Mouse (Mus musculus): ENCODE results near the gene Ndufaf8. TPM values are rescaled to one million over a fixed set of nuclear protein-coding genes. Genes with fewer than 3 reads are reported as not detected.

The Ndufaf8 gene
- polyA plus RNA-seq, 1 experiment from 2014 or later = 61.2 TPM

DNA sequence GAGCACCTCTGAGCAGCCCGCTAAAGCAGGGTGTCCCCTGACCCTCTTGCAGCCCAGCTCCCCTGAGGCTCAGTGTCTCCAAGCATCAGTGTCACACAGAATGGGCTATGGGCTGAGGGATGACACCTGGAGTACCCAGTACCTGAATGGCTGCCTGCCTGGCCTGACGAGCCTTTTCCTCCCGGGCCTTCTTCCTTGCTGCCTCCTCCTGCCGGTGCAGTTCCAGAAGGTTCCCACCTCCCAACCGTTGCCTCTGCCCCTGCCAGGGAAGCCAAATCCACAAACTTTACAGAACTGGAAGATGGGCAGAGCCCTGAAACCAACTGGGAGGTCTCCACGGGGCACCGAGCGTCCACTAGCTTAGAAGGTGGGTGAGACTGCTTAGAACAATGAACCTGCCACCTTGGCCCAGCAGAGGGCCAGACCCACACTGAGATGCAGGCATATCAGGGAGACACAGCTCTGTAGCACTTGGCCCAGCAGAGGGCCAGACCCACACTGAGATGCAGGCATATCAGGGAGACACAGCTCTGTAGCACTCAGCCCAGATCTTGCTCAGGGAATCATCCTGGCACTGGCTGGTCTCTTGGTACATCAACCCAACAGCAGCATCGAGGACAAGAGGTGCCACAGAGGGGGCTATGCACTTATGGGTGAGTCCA, 25.6 kb upstream of the Ndufaf8 start:
- ATAC-seq (ENCODE audit: low FRiP score, low TSS enrichment) (no peak), DNase-seq (no peak)
- no peaks in the 10 kb centered on the region for H3K4me1 ChIP-seq (ENCODE audit: control insufficient read depth, insufficient read depth, low read length)
- no peak overlapping the region for H3K4me2 ChIP-seq (ENCODE audit: low read length)
- no peak overlapping the region for H3K4me3 ChIP-seq (replicated peaks; ENCODE audit: low read depth, low read length)
- H3K27me3 ChIP-seq (ENCODE audit: control insufficient read depth, insufficient read depth, low read length) = no peaks in the 10 kb centered on the region
- H3K27ac ChIP-seq (replicated peaks; ENCODE audit: low read depth, low read length) = no peak overlapping the region
- 87% methylated on average over 9 of the region's 9 CpGs for WGBS
- no peaks in the 10 kb centered on the region for H3K9me3 ChIP-seq (ENCODE audit: control insufficient read depth, low read length)
- H3K9ac ChIP-seq (replicated peaks; ENCODE audit: low read length) = no peak overlapping the region
- H3K36me3 ChIP-seq (ENCODE audit: control insufficient read depth, insufficient read depth, low read length) = peaks cover 100% of the 10 kb centered on the region

DNA sequence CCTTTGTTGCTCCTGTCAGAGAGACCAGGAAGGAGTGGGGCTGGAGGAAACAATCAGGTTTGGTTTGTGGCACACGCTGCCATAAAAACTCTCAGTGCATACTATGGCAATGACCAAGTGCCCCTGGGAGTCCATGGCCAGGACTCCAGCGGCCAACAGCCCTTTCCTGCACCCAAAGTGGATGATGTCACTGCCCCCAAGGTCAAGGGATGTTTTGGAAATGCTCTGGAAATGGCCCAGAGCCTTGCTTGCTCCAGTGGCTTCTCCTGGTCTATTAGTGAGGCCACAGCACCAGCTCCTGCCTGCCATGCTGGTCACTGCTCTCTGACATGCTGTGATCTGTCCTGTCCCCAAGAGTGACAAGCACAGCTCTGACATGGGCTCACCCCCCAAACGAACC, 22.5 kb upstream of the Ndufaf8 start:
- DNase-seq (no peak), ATAC-seq (ENCODE audit: low FRiP score, low TSS enrichment) (no peak)
- Histone ChIP-seq H3K27me3 (ENCODE audit: control insufficient read depth, insufficient read depth, low read length) (no peaks in the 10 kb centered on the region), H3K4me3 (replicated peaks; ENCODE audit: low read depth, low read length) (no peak overlapping the region), H3K4me1 (ENCODE audit: control insufficient read depth, insufficient read depth, low read length) (no peaks in the 10 kb centered on the region), H3K9ac (replicated peaks; ENCODE audit: low read length) (no peak overlapping the region), H3K27ac (replicated peaks; ENCODE audit: low read depth, low read length) (no peak overlapping the region), H3K36me3 (ENCODE audit: control insufficient read depth, insufficient read depth, low read length) (peaks cover 95% of the 10 kb centered on the region), H3K4me2 (ENCODE audit: low read length) (no peak overlapping the region), H3K9me3 (ENCODE audit: control insufficient read depth, low read length) (no peaks in the 10 kb centered on the region)
- WGBS = 92% methylated on average over 3 of the region's 3 CpGs

DNA sequence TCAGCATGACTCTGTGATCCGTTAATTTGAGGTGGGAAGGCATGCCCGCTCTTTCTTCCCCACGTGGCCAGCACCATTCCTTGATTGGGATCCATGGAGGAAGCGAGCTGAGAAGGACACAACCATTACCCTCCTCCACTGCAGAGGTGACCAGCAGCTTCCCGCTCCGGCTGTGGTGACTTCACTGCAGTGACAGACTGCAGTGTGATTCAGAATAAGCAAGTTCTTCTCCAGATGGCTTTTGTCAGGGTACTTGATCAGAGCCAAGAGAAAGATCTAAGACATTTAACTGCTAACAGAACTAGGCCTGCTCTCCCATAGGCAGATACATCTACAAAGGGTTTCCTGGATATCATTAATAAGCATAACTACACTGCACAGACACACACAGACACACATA, 18.4 kb upstream of the Ndufaf8 start:
- WGBS = 94% methylated on average over 6 of the region's 6 CpGs
- H3K36me3 ChIP-seq (ENCODE audit: control insufficient read depth, insufficient read depth, low read length) = peaks cover 77% of the 10 kb centered on the region

DNA sequence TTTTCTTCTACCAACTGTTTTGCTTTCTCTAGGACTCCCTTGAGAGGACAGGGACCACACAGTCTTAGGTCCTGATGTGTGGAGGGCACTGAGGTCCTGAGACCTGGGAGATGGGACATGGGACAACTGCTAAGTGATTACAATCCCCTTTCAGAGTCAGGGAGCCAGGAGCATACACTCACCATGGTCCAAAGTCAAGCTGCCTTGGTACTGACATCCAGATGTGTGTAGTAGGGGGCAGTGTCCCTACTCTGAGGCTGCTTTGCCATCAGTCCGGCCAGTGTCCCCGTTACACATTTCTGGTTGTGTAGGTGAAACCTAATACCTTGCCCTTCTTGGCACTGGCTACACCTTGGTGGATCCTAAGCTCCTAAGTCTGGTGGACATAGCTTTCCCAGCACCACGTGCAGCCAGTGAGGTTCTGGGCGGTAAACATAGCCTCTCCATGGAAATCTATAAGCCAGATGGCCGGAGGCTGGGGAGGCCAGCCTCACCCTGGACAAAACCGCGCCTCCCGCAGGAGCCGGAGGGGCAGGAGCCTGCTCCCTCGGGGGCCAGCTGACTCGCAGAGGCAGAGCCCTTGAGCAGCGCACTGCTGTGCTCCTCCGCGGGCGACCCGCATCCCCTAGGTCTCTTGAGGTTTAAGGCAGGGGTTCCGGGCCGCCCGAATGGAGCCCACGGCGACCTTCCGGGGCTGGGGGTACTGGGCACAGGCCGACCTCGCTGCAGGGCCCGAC, 12.7 kb upstream of the Ndufaf8 start:
- Histone ChIP-seq H3K4me1 (ENCODE audit: control insufficient read depth, insufficient read depth, low read length) (peaks cover 13% of the 10 kb centered on the region), H3K27me3 (ENCODE audit: control insufficient read depth, insufficient read depth, low read length) (no peaks in the 10 kb centered on the region), H3K36me3 (ENCODE audit: control insufficient read depth, insufficient read depth, low read length) (peaks cover 33% of the 10 kb centered on the region), H3K27ac (replicated peaks; ENCODE audit: low read depth, low read length) (peak overlapping the region; percentile 86), H3K9ac (replicated peaks; ENCODE audit: low read length) (peak overlapping the region; percentile 96), H3K4me3 (replicated peaks; ENCODE audit: low read depth, low read length) (peak overlapping the region; percentile 99), H3K4me2 (ENCODE audit: low read length) (peak overlapping the region; percentile 92), H3K9me3 (ENCODE audit: control insufficient read depth, low read length) (no peaks in the 10 kb centered on the region)
- ATAC-seq (ENCODE audit: low FRiP score, low TSS enrichment) (peak; percentile 21), DNase-seq (peak; percentile 62)
- WGBS = under 1% methylated on average over 25 of the region's 25 CpGs

More for the DNA sequence above, 18.4 kb upstream of the Ndufaf8 start:
- DNase-seq (no peak), ATAC-seq (ENCODE audit: low FRiP score, low TSS enrichment) (no peak)
- Histone ChIP-seq H3K9me3 (ENCODE audit: control insufficient read depth, low read length) (no peaks in the 10 kb centered on the region), H3K9ac (replicated peaks; ENCODE audit: low read length) (no peak overlapping the region), H3K4me2 (ENCODE audit: low read length) (no peak overlapping the region), H3K27me3 (ENCODE audit: control insufficient read depth, insufficient read depth, low read length) (no peaks in the 10 kb centered on the region), H3K27ac (replicated peaks; ENCODE audit: low read depth, low read length) (no peak overlapping the region), H3K4me3 (replicated peaks; ENCODE audit: low read depth, low read length) (no peak overlapping the region), H3K4me1 (ENCODE audit: control insufficient read depth, insufficient read depth, low read length) (peaks cover 4% of the 10 kb centered on the region; the same call in 1 of the 2 replicates)

DNA sequence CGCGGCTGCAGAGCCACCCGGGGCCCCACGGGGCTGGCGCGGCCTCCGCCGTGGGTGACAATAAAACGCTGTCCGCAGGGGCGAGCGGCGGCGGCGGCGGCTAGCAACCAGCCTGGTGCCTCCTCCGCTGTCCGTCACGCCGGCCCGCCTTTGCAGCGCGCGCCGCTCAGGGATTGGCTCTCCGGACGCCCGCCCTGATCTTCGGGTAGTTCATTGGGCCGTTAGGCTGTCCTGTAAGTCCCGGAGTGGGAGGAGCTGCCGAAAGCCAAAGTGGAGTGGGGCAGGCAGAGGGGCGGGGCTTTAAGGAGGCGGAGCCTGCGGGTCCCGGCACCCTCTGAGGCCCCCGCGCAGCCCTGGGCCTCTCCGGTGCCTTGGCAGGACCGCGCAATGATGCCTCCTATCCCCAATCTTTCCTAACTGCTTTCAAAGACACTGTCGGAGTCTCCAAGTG, 12.0 kb upstream of the Ndufaf8 start, which contains the start of gene Cep131:
TSS of gene Cep131 (minus strand) at position 126 of the 451 bp plus-strand sequence.
- peak; percentile 98 for DNase-seq
- Histone ChIP-seq H3K4me3 (replicated peaks; ENCODE audit: low read depth, low read length) (peak within 1 kb of the TSS; percentile 99), H3K4me1 (ENCODE audit: control insufficient read depth, insufficient read depth, low read length) (peaks cover 13% of the 10 kb centered on the region), H3K9ac (replicated peaks; ENCODE audit: low read length) (peak within 1 kb of the TSS; percentile 96), H3K27ac (replicated peaks; ENCODE audit: low read depth, low read length) (peak within 1 kb of the TSS; percentile 86), H3K4me2 (ENCODE audit: low read length) (peak within 1 kb of the TSS; percentile 92), H3K27me3 (ENCODE audit: control insufficient read depth, insufficient read depth, low read length) (no peaks in the 10 kb centered on the region), H3K36me3 (ENCODE audit: control insufficient read depth, insufficient read depth, low read length) (peaks cover 37% of the 10 kb centered on the region), H3K9me3 (ENCODE audit: control insufficient read depth, low read length) (no peaks in the 10 kb centered on the region)
- ATAC-seq (ENCODE audit: low FRiP score, low TSS enrichment) = peak; percentile 98
- under 1% methylated on average over 40 of the region's 42 CpGs for WGBS

DNA sequence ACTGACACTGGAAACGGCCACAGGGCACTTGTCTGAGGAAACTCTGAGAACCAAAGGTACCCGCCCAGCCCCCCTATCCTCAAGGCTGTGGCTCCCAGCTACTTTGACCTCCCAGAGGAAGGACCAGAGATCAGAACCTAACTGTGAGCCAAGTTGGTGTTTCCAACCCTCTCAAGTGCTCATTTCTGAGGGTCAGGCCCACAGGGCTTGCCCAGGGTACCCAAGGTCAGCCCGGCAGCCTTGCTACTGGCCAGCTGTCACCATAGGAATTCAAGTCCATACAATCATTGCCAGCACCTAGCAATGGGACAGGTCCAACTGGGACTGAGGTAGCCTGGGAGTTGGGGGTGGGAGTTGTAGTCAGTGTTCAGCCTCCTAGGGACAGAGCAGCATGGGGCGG, 8.1 kb upstream of the Ndufaf8 start:
- Histone ChIP-seq H3K27me3 (ENCODE audit: control insufficient read depth, insufficient read depth, low read length) (no peaks in the 10 kb centered on the region), H3K4me2 (ENCODE audit: low read length) (no peak overlapping the region), H3K4me1 (ENCODE audit: control insufficient read depth, insufficient read depth, low read length) (peaks cover 5% of the 10 kb centered on the region), H3K9me3 (ENCODE audit: control insufficient read depth, low read length) (no peaks in the 10 kb centered on the region), H3K4me3 (replicated peaks; ENCODE audit: low read depth, low read length) (no peak overlapping the region), H3K27ac (replicated peaks; ENCODE audit: low read depth, low read length) (no peak overlapping the region), H3K36me3 (ENCODE audit: control insufficient read depth, insufficient read depth, low read length) (peaks cover 56% of the 10 kb centered on the region), H3K9ac (replicated peaks; ENCODE audit: low read length) (no peak overlapping the region)
- 93% methylated on average over 4 of the region's 4 CpGs for WGBS
- no peak for ATAC-seq (ENCODE audit: low FRiP score, low TSS enrichment)
- no peak for DNase-seq

DNA sequence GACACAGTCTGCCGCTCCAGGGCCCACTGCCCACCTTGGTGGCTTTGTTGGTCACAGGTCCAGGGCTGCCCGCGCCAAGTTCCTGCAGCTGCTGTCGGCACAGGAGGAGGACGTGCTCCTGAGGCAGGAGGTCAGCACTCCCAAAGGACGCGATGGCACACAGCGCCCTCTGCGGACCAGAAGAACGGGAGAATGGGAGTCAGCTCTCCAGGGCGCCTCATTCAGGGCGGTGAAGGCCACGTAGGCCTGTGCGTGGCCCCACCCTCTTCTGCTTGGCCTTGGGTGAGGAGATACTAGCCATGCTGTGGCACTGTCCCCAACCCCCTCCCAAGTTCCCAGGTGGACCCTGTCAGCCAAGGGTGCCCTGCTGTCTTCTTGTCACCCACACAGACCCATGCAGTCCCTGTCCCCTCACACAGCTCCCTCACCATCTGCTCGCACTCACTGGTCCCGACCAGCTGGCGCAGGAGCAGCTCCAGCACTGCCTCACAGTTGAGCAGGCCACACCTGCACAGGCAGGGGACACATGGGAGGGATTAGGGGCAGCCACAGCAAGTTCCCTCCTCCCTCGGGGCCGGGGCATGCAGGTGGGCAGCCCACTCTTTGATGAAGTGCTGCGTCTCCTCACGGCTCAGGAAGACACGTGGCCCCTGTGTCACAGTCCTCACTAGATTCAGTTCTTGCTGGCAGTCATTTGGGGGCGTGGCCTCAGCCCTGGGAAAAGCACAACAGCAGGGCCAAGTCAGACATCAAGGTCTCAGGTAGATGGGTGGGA, 5.7 kb upstream of the Ndufaf8 start:
- ATAC-seq (ENCODE audit: low FRiP score, low TSS enrichment) = no peak
- H3K4me2 ChIP-seq (ENCODE audit: low read length) = no peak overlapping the region
- peaks cover 61% of the 10 kb centered on the region for H3K36me3 ChIP-seq (ENCODE audit: control insufficient read depth, insufficient read depth, low read length)
- no peak overlapping the region for H3K4me3 ChIP-seq (replicated peaks; ENCODE audit: low read depth, low read length)
- H3K27me3 ChIP-seq (ENCODE audit: control insufficient read depth, insufficient read depth, low read length) = no peaks in the 10 kb centered on the region
- no peak for DNase-seq
- no peak overlapping the region for H3K27ac ChIP-seq (replicated peaks; ENCODE audit: low read depth, low read length)
- H3K9me3 ChIP-seq (ENCODE audit: control insufficient read depth, low read length) = no peaks in the 10 kb centered on the region
- WGBS = 78% methylated on average over 23 of the region's 23 CpGs
- H3K4me1 ChIP-seq (ENCODE audit: control insufficient read depth, insufficient read depth, low read length) = peaks cover 7% of the 10 kb centered on the region
- H3K9ac ChIP-seq (replicated peaks; ENCODE audit: low read length) = no peak overlapping the region

DNA sequence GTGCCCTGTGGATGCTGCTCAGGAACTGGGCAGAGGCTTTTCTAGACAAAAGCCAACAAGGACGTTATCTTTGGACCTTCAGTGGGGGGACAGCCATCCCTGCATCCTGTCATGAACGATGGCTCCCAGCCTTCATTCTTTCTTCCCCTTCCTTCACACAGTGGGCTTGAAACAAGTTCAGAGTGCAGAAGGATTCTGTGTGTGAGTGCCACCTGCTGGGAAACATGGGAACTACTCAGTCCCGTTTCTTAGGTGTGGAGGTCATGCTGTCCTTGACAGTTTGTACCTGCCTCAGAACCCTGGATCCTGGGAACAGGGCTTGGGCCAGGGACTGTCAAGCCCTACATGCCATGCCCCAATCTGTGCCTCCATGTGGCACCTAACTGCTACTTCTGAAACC, 2.3 kb downstream of the Ndufaf8 start:
- Histone ChIP-seq H3K27ac (replicated peaks; ENCODE audit: low read depth, low read length) (0 out of 2 replicates have a peak overlapping the region, but pooled peaks have one; percentile 3), H3K27me3 (ENCODE audit: control insufficient read depth, insufficient read depth, low read length) (no peaks in the 10 kb centered on the region), H3K4me1 (ENCODE audit: control insufficient read depth, insufficient read depth, low read length) (peaks cover 11% of the 10 kb centered on the region), H3K36me3 (ENCODE audit: control insufficient read depth, insufficient read depth, low read length) (peaks cover 36% of the 10 kb centered on the region), H3K4me2 (ENCODE audit: low read length) (no peak overlapping the region), H3K4me3 (replicated peaks; ENCODE audit: low read depth, low read length) (no peak overlapping the region), H3K9me3 (ENCODE audit: control insufficient read depth, low read length) (no peaks in the 10 kb centered on the region), H3K9ac (replicated peaks; ENCODE audit: low read length) (no peak overlapping the region)
- DNase-seq (peak; percentile 88), ATAC-seq (ENCODE audit: low FRiP score, low TSS enrichment) (no peak)
- WGBS = 0% methylated on average over 3 of the region's 3 CpGs
